Mouse (Mus musculus) intestine, postnatal 0 days (tissue): ENCODE results near the gene Ttc29. TPM values are rescaled to one million over a fixed set of nuclear protein-coding genes. Genes with fewer than 3 reads are reported as not detected.

Source experiments
- ATAC-seq: fragments of 200-750 bp; cut with Nextera tagmentation; 2 replicates; pipeline ENCODE4 v1.8.0; 2017; ENCODE audit warnings: mild to moderate bottlenecking, moderate TSS enrichment, moderate library complexity
- H3K27ac ChIP-seq: fragments of 300-500 bp; sonication (generic); 2 replicates; pipeline ENCODE4 v1.5.1; 2014; ENCODE audit warnings: mild to moderate bottlenecking, low read depth, low read length, moderate library complexity
- H3K27me3 ChIP-seq: fragments of 300-500 bp; sonication (generic); replicated peaks from 2 replicates; pipeline ENCODE4 v1.6.1; 2014; ENCODE audit warnings: low read length, mixed read lengths; ENCODE audit not compliant: control insufficient read depth, insufficient read depth
- H3K36me3 ChIP-seq: fragments of 300-500 bp; sonication (generic); 2 replicates; pipeline ENCODE4 v1.6.1; 2014; ENCODE audit warnings: mild to moderate bottlenecking, moderate library complexity; ENCODE audit not compliant: control insufficient read depth, insufficient read depth
- H3K4me1 ChIP-seq: fragments of 300-500 bp; sonication (generic); replicated peaks from 2 replicates; pipeline ENCODE4 v1.6.1; 2014; ENCODE audit warnings: antibody characterized with exemption, low read length, mixed read lengths; ENCODE audit not compliant: control insufficient read depth, insufficient read depth
- H3K4me2 ChIP-seq: fragments of 300-500 bp; sonication (generic); replicated peaks from 2 replicates; pipeline ENCODE4 v1.6.1; 2014; ENCODE audit warnings: low read depth, mild to moderate bottlenecking, moderate library complexity
- H3K4me3 ChIP-seq: fragments of 300-500 bp; sonication (generic); 2 replicates; pipeline ENCODE4 v1.5.1; 2014; ENCODE audit warnings: low read depth, low read length
- H3K9ac ChIP-seq: fragments of 300-500 bp; sonication (generic); 2 replicates; pipeline ENCODE4 v1.6.1; 2014; ENCODE audit warnings: mild to moderate bottlenecking, low read depth, low read length
- H3K9me3 ChIP-seq: fragments of 300-500 bp; sonication (generic); 2 replicates; pipeline ENCODE4 v1.6.1; 2016; ENCODE audit warnings: mixed run types; ENCODE audit not compliant: control insufficient read depth
- CTCF ChIP-seq: sonication (generic); IDR thresholded peaks from 2 replicates; pipeline ENCODE4 v1.5.1; 2016; ENCODE audit warnings: low read depth, mild to moderate bottlenecking, control low read depth, antibody characterized with exemption, moderate library complexity
- WGBS: fragments of 180-500 bp; shearing (Covaris S2); extraction: QIAGEN DNeasy Blood & Tissue Kit; methylation state at CpG from one replicate; pipeline ENCODE4 v1.1.7; 2014; 5-methylcytosine and 5-hydroxymethylcytosine counted together
- polyA plus RNA-seq: library from polyadenylated mRNA; unstranded; fragments of >200 nt; fragmentation: Nextera tagmentation; extraction: Ambion mirVana; gene quantifications from 2 replicates; pipeline ENCODE4 v1.2.1, GENCODE M21; 2015

The Ttc29 gene
- not detected in 2 replicates for polyA plus RNA-seq

DNA sequence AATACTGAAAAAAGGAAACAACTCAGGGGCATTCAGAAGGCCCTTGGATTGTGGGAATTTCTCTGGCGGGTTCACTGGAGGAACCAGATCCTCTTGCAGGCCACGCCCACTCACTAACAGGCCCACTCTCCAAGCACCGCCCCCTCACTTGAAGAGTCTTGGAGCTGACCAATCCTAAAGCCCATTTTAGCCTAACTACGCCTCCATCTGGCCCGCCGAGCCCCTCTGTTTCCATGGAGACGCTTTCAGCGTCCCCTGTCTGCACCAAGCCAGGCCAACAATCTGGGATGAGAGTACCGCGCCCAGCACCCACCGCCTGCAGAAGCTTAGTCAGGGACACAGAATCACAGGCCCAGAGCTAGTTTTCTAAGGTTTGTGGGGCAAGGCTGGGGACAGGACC, at the start of gene Ttc29:
TSS of gene Ttc29 (plus strand) at position 224 of the 400 bp plus-strand sequence.
- no peak within 1 kb of the TSS for H3K4me3 ChIP-seq
- H3K27me3 ChIP-seq: no peaks in the 10 kb centered on the region
- H3K9me3 ChIP-seq: no peaks in the 10 kb centered on the region
- WGBS: 4% methylated on average over 11 of the region's 11 CpGs
- peak; percentile 60 for ATAC-seq
- H3K9ac ChIP-seq: no peak within 1 kb of the TSS
- H3K27ac ChIP-seq: no peak within 1 kb of the TSS
- H3K4me1 ChIP-seq: no peaks in the 10 kb centered on the region
- H3K4me2 ChIP-seq: no peak within 1 kb of the TSS
- no peak for TF ChIP-seq CTCF
- H3K36me3 ChIP-seq: no peaks in the 10 kb centered on the region

DNA sequence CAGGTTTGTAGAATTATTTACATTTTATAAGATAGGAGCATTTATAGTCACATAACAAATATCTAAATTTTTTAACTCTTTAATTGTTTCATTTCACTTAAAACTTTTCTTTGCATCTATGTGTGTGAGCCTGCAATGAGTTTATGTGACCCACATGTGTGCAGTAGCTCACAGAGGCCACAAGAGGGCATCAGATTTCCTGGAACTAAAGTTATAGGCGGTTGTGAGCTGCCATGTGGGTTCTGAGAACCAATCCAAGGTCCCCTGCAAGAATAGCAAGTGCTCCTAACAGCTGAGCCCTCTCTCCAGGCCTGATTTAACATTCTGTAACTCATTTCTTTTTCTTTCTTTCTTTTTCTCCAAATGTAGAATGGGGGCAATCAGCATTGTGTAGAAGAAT, 41.7 kb upstream of the Ttc29 start:
- no peak overlapping the region for H3K27ac ChIP-seq
- H3K27me3 ChIP-seq: no peaks in the 10 kb centered on the region
- H3K9me3 ChIP-seq: no peaks in the 10 kb centered on the region
- no peak for TF ChIP-seq CTCF
- no peak overlapping the region for H3K4me2 ChIP-seq
- no peak overlapping the region for H3K4me3 ChIP-seq
- ATAC-seq: no peak
- no peaks in the 10 kb centered on the region for H3K36me3 ChIP-seq
- WGBS: 96% methylated on average over 1 of the region's 1 CpGs
- H3K9ac ChIP-seq: no peak overlapping the region
- H3K4me1 ChIP-seq: no peaks in the 10 kb centered on the region

DNA sequence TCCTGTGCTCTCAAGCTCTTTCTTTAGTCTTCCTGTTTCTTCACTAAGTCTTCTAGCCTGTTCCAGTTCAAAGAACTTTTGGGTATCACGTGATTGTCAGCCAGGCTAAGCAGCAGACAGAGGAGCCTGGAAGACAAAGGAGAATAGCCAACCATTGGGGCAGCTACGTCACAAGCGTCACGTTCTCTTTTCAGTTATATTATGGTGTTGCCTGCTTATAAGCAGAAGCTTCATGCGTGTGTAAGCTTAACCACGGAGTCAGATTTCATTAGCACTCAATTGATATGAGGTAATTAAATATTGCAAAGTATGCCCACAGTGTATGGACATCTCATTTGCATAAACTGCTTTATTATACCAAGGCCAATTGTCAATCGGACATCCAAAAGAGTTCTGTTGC, 30.4 kb upstream of the Ttc29 start:
- TF ChIP-seq CTCF: no peak
- ATAC-seq: no peak
- H3K4me1 ChIP-seq: no peaks in the 10 kb centered on the region
- no peak overlapping the region for H3K4me2 ChIP-seq
- H3K27ac ChIP-seq: no peak overlapping the region
- H3K9ac ChIP-seq: no peak overlapping the region
- no peaks in the 10 kb centered on the region for H3K9me3 ChIP-seq
- H3K27me3 ChIP-seq: no peaks in the 10 kb centered on the region
- no peaks in the 10 kb centered on the region for H3K36me3 ChIP-seq
- 85% methylated on average over 7 of the region's 7 CpGs for WGBS
- no peak overlapping the region for H3K4me3 ChIP-seq

DNA sequence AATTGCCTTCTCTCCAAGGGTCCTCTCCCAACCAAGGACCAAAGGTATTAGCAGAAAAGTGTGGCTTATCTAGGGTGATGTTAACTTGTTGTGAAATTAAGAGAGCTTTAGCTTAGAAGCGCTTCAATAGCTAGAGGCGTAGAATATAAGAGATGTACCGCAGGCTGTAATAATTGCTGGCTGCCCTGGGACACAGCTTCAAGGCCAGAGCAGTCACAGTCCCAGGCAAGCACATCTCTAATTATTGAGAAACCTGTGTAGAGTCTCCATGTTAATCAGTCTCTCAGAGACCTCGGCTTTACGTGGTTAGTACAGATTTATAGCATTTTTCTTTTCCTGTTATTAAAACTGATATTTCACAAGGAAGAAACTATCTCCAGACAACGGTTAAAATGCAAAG, 29.7 kb upstream of the Ttc29 start:
- no peak overlapping the region for H3K27ac ChIP-seq
- no peak for TF ChIP-seq CTCF
- no peaks in the 10 kb centered on the region for H3K36me3 ChIP-seq
- no peaks in the 10 kb centered on the region for H3K27me3 ChIP-seq
- H3K4me2 ChIP-seq: no peak overlapping the region
- H3K9ac ChIP-seq: no peak overlapping the region
- no peak overlapping the region for H3K4me3 ChIP-seq
- ATAC-seq: no peak
- 74% methylated on average over 6 of the region's 6 CpGs for WGBS
- H3K4me1 ChIP-seq: no peaks in the 10 kb centered on the region
- no peaks in the 10 kb centered on the region for H3K9me3 ChIP-seq

DNA sequence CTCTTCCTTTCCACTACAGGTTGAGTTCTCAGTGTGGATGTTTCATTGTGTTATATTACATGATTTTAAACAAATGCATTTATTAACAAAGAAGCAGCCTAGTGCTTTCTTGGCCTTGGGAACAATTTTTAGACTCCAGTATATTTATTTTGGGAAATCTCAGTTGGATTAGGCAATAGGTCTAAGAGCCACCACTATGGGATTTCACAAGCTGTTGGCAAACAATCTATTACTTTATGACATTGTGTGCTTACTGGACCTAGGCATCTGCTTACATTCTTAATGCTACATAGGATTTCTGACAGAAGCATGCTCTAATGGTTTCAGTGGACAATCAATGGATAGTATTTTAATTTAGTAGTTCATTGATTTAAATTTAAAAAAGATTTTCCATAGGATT, 26.0 kb upstream of the Ttc29 start:
- Histone ChIP-seq H3K9me3 (no peaks in the 10 kb centered on the region), H3K9ac (no peak overlapping the region), H3K4me2 (no peak overlapping the region), H3K4me1 (no peaks in the 10 kb centered on the region), H3K36me3 (no peaks in the 10 kb centered on the region), H3K4me3 (no peak overlapping the region), H3K27me3 (no peaks in the 10 kb centered on the region), H3K27ac (no peak overlapping the region)
- no peak for TF ChIP-seq CTCF
- no peak for ATAC-seq

DNA sequence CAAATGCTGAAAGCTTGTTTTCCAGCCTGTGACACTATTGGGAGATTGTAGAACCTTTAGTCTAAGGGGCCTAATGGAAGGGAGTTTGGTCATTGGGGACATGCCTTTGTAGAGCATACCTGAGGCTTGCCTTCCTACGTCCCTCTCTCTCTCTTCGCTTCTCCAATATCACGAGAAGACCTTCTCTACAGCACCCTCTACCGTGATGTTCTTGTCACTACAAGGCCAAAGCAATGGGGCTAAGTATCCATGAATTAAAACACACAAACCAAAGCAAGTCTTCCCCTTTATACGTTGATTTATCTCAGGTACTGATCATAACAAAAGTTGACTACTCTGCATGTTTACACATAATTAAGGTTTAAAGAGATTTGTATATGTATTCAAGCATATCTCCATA, 8.9 kb upstream of the Ttc29 start:
- TF ChIP-seq CTCF: peak; percentile 70
- no peaks in the 10 kb centered on the region for H3K4me1 ChIP-seq
- no peak overlapping the region for H3K27ac ChIP-seq
- no peak overlapping the region for H3K4me2 ChIP-seq
- no peak for ATAC-seq
- H3K4me3 ChIP-seq: no peak overlapping the region
- H3K9ac ChIP-seq: no peak overlapping the region
- WGBS: 28% methylated on average over 5 of the region's 5 CpGs
- H3K9me3 ChIP-seq: no peaks in the 10 kb centered on the region
- no peaks in the 10 kb centered on the region for H3K27me3 ChIP-seq
- H3K36me3 ChIP-seq: no peaks in the 10 kb centered on the region

DNA sequence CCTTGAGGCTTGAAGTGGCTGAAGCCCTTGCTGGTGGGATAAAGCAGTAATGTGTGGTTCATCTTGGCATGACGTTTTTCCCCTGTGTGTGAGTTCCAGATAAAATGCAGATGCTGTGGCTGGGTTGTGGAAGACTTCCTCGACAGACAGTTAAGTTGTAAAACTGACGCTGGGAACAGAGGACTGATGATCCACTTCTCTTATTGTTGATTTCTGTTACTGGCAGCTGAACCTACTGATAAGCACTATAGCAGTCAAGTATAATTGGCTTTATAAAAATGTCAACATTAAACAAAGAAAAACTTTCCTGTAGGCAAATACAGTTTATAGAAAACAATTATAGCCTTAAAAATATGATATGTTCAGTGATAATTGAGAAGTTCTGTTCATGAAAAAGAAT, 2.7 kb upstream of the Ttc29 start:
- no peak for ATAC-seq
- no peak overlapping the region for H3K4me3 ChIP-seq
- WGBS: 17% methylated on average over 3 of the region's 3 CpGs
- no peaks in the 10 kb centered on the region for H3K4me1 ChIP-seq
- no peaks in the 10 kb centered on the region for H3K9me3 ChIP-seq
- TF ChIP-seq CTCF: no peak
- no peak overlapping the region for H3K4me2 ChIP-seq
- no peaks in the 10 kb centered on the region for H3K27me3 ChIP-seq
- no peaks in the 10 kb centered on the region for H3K36me3 ChIP-seq
- no peak overlapping the region for H3K27ac ChIP-seq
- no peak overlapping the region for H3K9ac ChIP-seq
